ENCODE assay signal across 18 mouse cellular contexts in genomic region chr4:71165802-71166201, GRCm38 (mm10).
DNase-seq lines count a peak whose midpoint lies in the region; ATAC-seq and TF ChIP-seq lines count a peak whose summit lies in the region.
"Had no signal": no experiment of that assay in that cellular context is flagged by ENCODE, and none has a peak within 500 bp of the region (broad histone marks: within the 10 kb centered on the region; RNA-seq: fewer than 3 reads in every experiment).

No protein-coding gene starts in this region.

- TF ChIP-seq CTCF in midbrain, postnatal 0 days (IDR thresholded peaks at IDR 0.05): no peak

- no peak overlapping the region for H3K4me2 ChIP-seq in midbrain, postnatal 0 days (ENCODE audit: low read depth, low read length, poor library complexity, severe bottlenecking)
- H3K4me2 ChIP-seq in midbrain, embryonic 11.5 days: no peak overlapping the region
- no peak overlapping the region for H3K4me2 ChIP-seq in neural tube, embryonic 11.5 days (ENCODE audit: low read depth)
- H3K4me2 ChIP-seq: forebrain, embryonic 12.5 days; hindbrain, embryonic 12.5 days; liver, embryonic 12.5 days; lung, embryonic 15.5 days had no signal

- H3K9ac ChIP-seq in midbrain, postnatal 0 days (replicated peaks; ENCODE audit: low read length, poor library complexity, severe bottlenecking): no peak overlapping the region
- H3K9ac ChIP-seq in midbrain, embryonic 11.5 days (ENCODE audit: low read length): no peak overlapping the region
- no peak overlapping the region for H3K9ac ChIP-seq in neural tube, embryonic 11.5 days (ENCODE audit: low read length)
- H3K9ac ChIP-seq: forebrain, embryonic 12.5 days; hindbrain, embryonic 12.5 days; liver, embryonic 12.5 days; lung, embryonic 15.5 days had no signal

- no peaks in the 10 kb centered on the region for H3K27me3 ChIP-seq in midbrain, postnatal 0 days (ENCODE audit: insufficient read depth, low read length)
- H3K27me3 ChIP-seq in midbrain, embryonic 11.5 days (ENCODE audit: control insufficient read depth, insufficient read depth, low read length): no peaks in the 10 kb centered on the region
- no peaks in the 10 kb centered on the region for H3K27me3 ChIP-seq in neural tube, embryonic 11.5 days (ENCODE audit: control insufficient read depth, insufficient read depth, low read length)
- H3K27me3 ChIP-seq: forebrain, embryonic 12.5 days; hindbrain, embryonic 12.5 days; liver, embryonic 12.5 days; lung, embryonic 15.5 days had no signal

- H3K9me3 ChIP-seq in midbrain, postnatal 0 days (ENCODE audit: low read length): no peaks in the 10 kb centered on the region
- H3K9me3 ChIP-seq in midbrain, embryonic 11.5 days (ENCODE audit: control insufficient read depth, low read length): no peaks in the 10 kb centered on the region
- no peaks in the 10 kb centered on the region for H3K9me3 ChIP-seq in neural tube, embryonic 11.5 days (ENCODE audit: control insufficient read depth, low read length)
- H3K9me3 ChIP-seq: forebrain, embryonic 12.5 days; hindbrain, embryonic 12.5 days; liver, embryonic 12.5 days; lung, embryonic 15.5 days had no signal

- no peak for ATAC-seq in midbrain, postnatal 0 days (ENCODE audit: low FRiP score)
- ATAC-seq in midbrain, embryonic 11.5 days (ENCODE audit: low FRiP score): no peak
- ATAC-seq in neural tube, embryonic 11.5 days (ENCODE audit: insufficient read depth, low FRiP score, low TSS enrichment): peak; percentile 61; the same call in 1 of the 2 replicates
- ATAC-seq: intestine, postnatal 0 days; liver, embryonic 12.5 days had no signal

- H3K4me3 ChIP-seq in midbrain, postnatal 0 days (ENCODE audit: low read depth, low read length): no peak overlapping the region
- H3K4me3 ChIP-seq in midbrain, embryonic 11.5 days (ENCODE audit: low read depth, low read length): no peak overlapping the region
- no peak overlapping the region for H3K4me3 ChIP-seq in neural tube, embryonic 11.5 days (ENCODE audit: low read depth, low read length)
- H3K4me3 ChIP-seq: forebrain, embryonic 12.5 days; gastrocnemius, adult 2 months; hindbrain, embryonic 12.5 days; left cerebral cortex, adult 2 months; liver, embryonic 12.5 days; lung, embryonic 15.5 days had no signal

- no peaks in the 10 kb centered on the region for H3K4me1 ChIP-seq in midbrain, postnatal 0 days (ENCODE audit: insufficient read depth, low read length)
- H3K4me1 ChIP-seq in midbrain, embryonic 11.5 days (ENCODE audit: control insufficient read depth, insufficient read depth, low read length): no peaks in the 10 kb centered on the region
- H3K4me1 ChIP-seq in neural tube, embryonic 11.5 days (ENCODE audit: control insufficient read depth, insufficient read depth, low read length): no peaks in the 10 kb centered on the region
- H3K4me1 ChIP-seq: forebrain, embryonic 12.5 days; hindbrain, embryonic 12.5 days; liver, embryonic 12.5 days; lung, embryonic 15.5 days had no signal

- peak; percentile 27 for DNase-seq in adrenal gland, adult 2 months
- no peak for DNase-seq in adrenal gland, postnatal 25 days
- DNase-seq in gastrocnemius, postnatal 25 days: peak; percentile 6
- no peak for DNase-seq in gastrocnemius, adult 18-20 months (ENCODE audit: low spot score)
- DNase-seq in midbrain, postnatal 0 days (ENCODE audit: low spot score): peak; percentile 4
- DNase-seq in midbrain, embryonic 11.5 days (ENCODE audit: low spot score, missing footprints): no peak
- peak; percentile 13 for DNase-seq in neural tube, embryonic 11.5 days (ENCODE audit: low spot score)
- no peak for DNase-seq in urinary bladder, postnatal 14 days (ENCODE audit: low spot score)
- DNase-seq: cerebellum, adult 11 months; gastrocnemius, adult 2 months; kidney, postnatal 10 days; thymus, adult 18-20 months had no signal

- H3K27ac ChIP-seq in midbrain, postnatal 0 days (ENCODE audit: low read depth, low read length): no peak overlapping the region
- no peak overlapping the region for H3K27ac ChIP-seq in midbrain, embryonic 11.5 days (ENCODE audit: low read depth, low read length)
- H3K27ac ChIP-seq in neural tube, embryonic 11.5 days (ENCODE audit: low read depth, low read length): no peak overlapping the region
- H3K27ac ChIP-seq: forebrain, embryonic 12.5 days; gastrocnemius, adult 2 months; hindbrain, embryonic 12.5 days; left cerebral cortex, adult 2 months; liver, embryonic 12.5 days; lung, embryonic 15.5 days had no signal

- no peaks in the 10 kb centered on the region for H3K36me3 ChIP-seq in midbrain, postnatal 0 days (ENCODE audit: insufficient read depth, low read length)
- H3K36me3 ChIP-seq in midbrain, embryonic 11.5 days (ENCODE audit: control insufficient read depth, insufficient read depth, low read length): no peaks in the 10 kb centered on the region
- H3K36me3 ChIP-seq in neural tube, embryonic 11.5 days (ENCODE audit: control insufficient read depth, insufficient read depth, low read length): no peaks in the 10 kb centered on the region
- H3K36me3 ChIP-seq: forebrain, embryonic 12.5 days; hindbrain, embryonic 12.5 days; liver, embryonic 12.5 days; lung, embryonic 15.5 days had no signal

Comparison
In these comparisons a context has a peak if more than half of its experiments do, and no peak if none do; other contexts are left out.
1. DNase-seq: peak in adrenal gland, adult 2 months (single experiment), gastrocnemius, postnatal 25 days (single experiment), midbrain, postnatal 0 days (single experiment) and neural tube, embryonic 11.5 days (single experiment); none in adrenal gland, postnatal 25 days (single experiment), gastrocnemius, adult 18-20 months (single experiment), midbrain, embryonic 11.5 days (single experiment) and urinary bladder, postnatal 14 days (single experiment).